Mouse (Mus musculus) thymus, adult 18-20 months (tissue): ENCODE measurements around the gene Chek2.
"Not testable (repeated sequence)": the region's sequence is repeated elsewhere in the genome, so short reads cannot be mapped to it uniquely, and the experiment has no call there.

Experiments used
- DNase-seq, 2 experiments: peaks; one replicate each; pipeline ENCODE4 v3.0.0; 2022; ENCODE audit warnings: mixed read lengths in 2 of 2

The Chek2 gene

GRCm38 (mm10) chr5:110840465-110840864 lies 686 bp downstream of the Chek2 start:
- DNase-seq, result peak; percentile 21 to 55

GRCm38 (mm10) chr5:110841046-110841862 lies 1.5 kb downstream of the Chek2 start:
- DNase-seq, result peak; percentile 3 to 9

- DNase-seq, result no peak
Measured at GRCm38 (mm10) chr5:110852990-110853389, 13.2 kb downstream of the Chek2 start.

- DNase-seq, result no peak
Measured at GRCm38 (mm10) chr5:110857091-110857490, 17.3 kb downstream of the Chek2 start.

- no peak for DNase-seq
Measured at GRCm38 (mm10) chr5:110859013-110859650, 19.4 kb downstream of the Chek2 start.

GRCm38 (mm10) chr5:110860445-110860844 lies 20.7 kb downstream of the Chek2 start:
- DNase-seq, result no peak

GRCm38 (mm10) chr5:110868460-110868859 lies 28.7 kb downstream of the Chek2 start:
- no peak for DNase-seq

GRCm38 (mm10) chr5:110869242-110869669 lies 29.5 kb downstream of the Chek2 start:
- no peak for DNase-seq

GRCm38 (mm10) chr5:110873160-110873559 lies 33.4 kb downstream of the Chek2 start:
- no peak for DNase-seq

GRCm38 (mm10) chr5:110874711-110875110 lies 34.9 kb downstream of the Chek2 start:
- no peak for DNase-seq

GRCm38 (mm10) chr5:110875286-110875685 lies 35.5 kb downstream of the Chek2 start:
- no peak for DNase-seq

GRCm38 (mm10) chr5:110877666-110878505 lies 38.1 kb downstream of the Chek2 start:
- DNase-seq, result no peak

- DNase-seq, result not testable (repeated sequence)
Measured at GRCm38 (mm10) chr5:110878526-110878925, 38.7 kb downstream of the Chek2 start.

- DNase-seq, result no peak
Measured at GRCm38 (mm10) chr5:110879042-110879441, 39.3 kb downstream of the Chek2 start.

GRCm38 (mm10) chr5:110879584-110880374 lies 40.0 kb downstream of the Chek2 start, which contains the start of gene Ttc28:
Ttc28 (plus strand) TSS chr5:110879803.
- DNase-seq, result peak; percentile 74 to 75

- no peak for DNase-seq
Measured at GRCm38 (mm10) chr5:110888596-110888995, 48.8 kb downstream of the Chek2 start.

- no peak for DNase-seq
Measured at GRCm38 (mm10) chr5:110889945-110890344, 50.2 kb downstream of the Chek2 start.

- DNase-seq, result no peak
Measured at GRCm38 (mm10) chr5:110890561-110890960, 50.8 kb downstream of the Chek2 start.

- no peak for DNase-seq
Measured at GRCm38 (mm10) chr5:110897114-110897788, 57.5 kb downstream of the Chek2 start.

GRCm38 (mm10) chr5:110898169-110898568 lies 58.4 kb downstream of the Chek2 start:
- no peak for DNase-seq

GRCm38 (mm10) chr5:110898785-110899184 lies 59.0 kb downstream of the Chek2 start:
- DNase-seq, result no peak

GRCm38 (mm10) chr5:110900331-110900730 lies 60.6 kb downstream of the Chek2 start:
- DNase-seq, result no peak
